Mouse (Mus musculus): ENCODE measurements around the gene Dmap1. TPM values are rescaled to one million over a fixed set of nuclear protein-coding genes. Genes with fewer than 3 reads are reported as not detected.

Gene Dmap1
- total RNA-seq (2021), result 10 to 100 TPM; 19.5 to 28.0 TPM
- 15.4 and 19.4 TPM in 2 replicates for polyA plus RNA-seq (2012; rRNA removed)
- long read RNA-seq, transcript Dmap1-201 (11 exons, 1,566 nt), result major isoform, 11 of 31 reads
- long read RNA-seq, partial matches to known transcripts, result 3 of 31 reads
- long read RNA-seq, other reads (novel, unspliced or antisense), result 17 of 31 reads

DNA sequence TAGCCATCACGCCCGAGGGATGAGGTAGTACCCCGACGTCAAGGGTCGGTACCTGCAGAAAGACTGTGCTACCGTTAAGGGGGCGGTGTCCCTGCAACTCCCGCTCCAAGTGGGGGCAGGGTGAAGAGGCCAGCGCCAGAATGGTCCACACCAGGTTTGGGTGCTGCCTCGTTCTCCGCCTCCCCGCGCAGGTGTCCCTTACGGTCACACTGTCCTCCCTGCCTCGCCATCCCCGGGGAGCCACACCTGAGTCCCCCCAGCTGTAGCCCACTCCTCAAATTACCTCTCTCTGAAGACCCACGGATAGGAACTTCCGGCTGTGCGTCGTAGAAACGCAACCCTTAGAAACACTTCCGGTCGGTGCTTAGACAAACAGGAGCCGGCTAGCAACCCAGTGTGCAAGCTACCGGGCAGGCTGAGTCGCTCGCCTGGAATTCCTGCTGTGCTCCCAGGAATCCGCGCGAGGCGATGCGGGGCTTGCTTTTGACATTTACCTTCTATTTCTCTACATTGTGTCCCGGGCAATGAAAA is at the start of gene Dmap1:
Dmap1 (minus strand) TSS at position 343 of the 531 bp plus-strand sequence.
- peak; percentile 84 for DNase-seq

DNA sequence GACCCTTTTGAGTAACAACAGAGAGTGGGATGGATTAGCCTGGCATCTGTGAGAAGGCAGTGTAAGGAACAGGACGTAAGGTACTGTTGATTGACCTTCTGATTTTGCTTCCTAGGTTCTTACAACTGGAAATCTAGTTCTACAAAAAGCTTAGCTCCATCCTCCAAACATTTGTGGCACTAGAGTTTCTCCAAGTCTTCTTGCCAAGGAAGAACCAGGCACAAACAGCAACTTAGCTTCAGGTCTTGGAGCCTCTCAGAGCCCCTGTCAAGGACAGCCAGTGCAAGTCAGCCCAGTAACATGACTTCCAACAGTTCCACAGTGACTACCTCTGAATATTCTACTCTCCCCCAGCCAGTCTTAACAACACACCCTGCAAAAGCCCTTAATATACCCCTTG is 42.0 kb upstream of the Dmap1 start, which contains the start of gene Gm12845:
Gm12845 (plus strand) TSS at position 301 of the 400 bp plus-strand sequence.
- no peak for DNase-seq

DNA sequence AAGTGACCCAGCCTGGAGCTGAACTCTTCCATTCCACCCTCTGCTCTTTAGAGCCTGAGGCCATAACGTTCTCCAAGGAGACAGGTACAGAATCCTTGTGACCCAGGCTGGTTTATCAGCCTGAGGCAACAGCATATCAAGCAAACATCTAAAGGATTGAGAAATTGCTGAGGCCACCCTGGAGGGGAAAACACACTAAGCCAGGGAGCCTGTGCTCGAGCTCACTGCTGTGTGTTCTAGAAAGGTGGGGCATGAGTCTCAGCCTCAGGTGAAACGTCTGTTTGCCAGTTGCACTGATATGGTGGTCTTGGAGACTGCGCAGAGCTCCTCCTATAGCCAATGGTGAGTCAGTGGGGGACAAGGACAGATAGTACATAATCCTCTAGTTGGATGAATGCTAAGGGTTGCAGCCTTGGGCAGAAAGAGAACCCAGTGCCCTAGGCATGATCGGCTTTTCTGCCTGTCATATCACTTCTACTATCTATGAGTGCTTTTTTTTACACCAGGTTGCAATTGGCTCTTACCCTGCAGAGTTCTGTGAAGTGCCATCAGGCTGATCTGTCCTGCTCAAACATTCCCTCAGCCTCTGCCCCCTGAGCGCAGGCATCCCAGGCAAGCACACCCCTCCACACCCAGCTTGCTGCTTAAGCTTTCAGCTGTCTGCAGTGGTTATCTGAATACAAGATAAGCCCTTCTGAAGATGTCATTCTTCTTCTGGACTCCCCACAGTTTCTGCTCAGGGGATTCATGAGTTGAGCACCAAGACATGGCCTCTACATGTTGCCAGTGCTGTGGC is 31.4 kb upstream of the Dmap1 start:
- DNase-seq, result no peak

DNA sequence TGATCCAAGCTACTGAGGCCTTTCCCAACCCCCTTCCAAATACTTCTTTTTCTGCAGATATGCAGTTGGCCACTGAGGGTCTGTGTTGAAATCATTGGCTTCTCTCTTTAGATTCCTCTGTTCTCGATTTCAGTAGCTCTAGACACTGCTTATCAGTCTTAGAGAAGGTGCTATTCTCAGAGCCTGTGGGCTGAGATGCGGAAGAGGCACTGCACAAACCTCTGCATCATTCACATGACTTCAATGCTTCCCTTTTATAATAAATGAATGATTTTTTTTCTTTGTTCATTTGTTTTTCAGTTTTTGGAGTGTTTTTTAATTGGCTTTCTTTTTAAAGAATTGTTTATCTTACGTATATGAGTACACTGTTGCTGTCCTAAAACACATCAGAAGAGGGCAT is 30.2 kb upstream of the Dmap1 start:
- no peak for DNase-seq

DNA sequence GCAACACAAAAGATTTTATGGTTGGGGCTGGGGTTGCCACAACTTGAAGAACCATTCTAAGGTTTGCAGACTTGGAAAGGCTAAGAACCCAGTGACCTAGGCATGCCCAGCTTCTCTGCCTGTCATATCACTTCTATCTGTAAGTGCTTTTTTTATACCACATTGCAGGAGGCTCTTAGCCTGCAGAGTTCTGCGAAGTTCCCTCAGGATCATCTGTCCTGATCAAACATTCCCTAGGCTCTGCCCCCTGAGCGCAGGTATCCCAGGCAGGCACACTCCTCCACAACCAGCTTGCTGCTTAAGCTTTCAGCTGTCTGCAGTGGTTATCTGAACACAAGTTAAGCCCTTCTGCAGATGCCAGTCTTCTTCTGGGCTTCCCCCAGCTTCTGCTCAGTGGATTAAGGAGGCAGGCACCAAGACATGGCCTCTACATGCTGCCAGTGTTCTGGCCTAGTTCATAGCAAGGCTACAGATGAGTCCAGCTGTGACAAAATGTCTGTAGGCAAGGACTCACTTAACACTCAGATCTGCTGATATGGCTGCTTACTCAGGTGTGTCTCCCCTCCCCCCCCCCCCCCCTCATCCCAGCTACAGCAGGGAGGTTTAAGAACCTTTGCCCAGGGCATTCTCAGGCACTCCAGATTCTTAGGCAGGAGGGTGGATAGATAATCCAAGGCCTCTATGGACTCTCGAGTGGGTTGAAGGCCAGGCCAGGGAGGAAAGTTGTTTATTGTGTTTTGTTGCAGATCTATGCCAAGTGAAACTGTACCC is 26.9 kb upstream of the Dmap1 start:
- DNase-seq, result no peak

DNA sequence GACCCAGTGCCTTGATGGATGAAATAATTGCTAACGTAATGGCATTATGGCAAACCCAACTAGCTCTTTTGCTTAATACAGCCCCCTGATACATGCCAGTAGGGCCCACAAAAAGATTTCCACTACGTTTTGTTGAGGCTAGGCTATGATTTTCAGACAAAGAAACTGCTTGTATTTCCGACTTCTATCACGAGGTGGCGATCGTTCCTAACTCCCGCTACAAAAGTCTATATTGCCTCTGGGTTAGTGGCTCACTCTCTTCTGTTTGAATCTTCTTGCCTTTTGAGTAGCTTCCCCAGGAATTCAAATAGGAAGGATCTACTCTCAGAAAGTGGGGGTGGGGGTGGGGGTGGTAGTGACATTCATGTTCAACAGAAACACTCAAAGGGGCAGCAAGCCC is 23.3 kb upstream of the Dmap1 start:
- DNase-seq, result peak; percentile 33

DNA sequence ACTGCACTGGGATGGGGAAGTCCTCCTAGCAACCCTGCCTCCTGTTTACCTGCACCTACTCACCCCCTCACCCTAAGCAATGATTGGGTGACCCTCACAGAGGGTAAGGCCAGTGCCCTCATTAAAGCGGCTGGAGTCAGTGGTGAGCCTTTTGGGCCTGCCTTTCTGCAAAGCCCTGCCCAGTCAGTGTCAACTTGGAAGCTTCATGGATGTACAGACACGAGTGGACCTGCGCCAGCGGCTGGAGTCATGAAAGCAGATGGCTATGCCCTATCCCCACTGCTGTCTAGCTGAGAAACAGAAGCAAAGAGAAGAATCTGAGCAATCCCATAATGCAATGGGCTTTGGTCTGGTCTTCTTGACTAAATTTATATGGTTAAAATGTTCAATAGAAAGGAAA is 4.3 kb upstream of the Dmap1 start:
- DNase-seq, result no peak

DNA sequence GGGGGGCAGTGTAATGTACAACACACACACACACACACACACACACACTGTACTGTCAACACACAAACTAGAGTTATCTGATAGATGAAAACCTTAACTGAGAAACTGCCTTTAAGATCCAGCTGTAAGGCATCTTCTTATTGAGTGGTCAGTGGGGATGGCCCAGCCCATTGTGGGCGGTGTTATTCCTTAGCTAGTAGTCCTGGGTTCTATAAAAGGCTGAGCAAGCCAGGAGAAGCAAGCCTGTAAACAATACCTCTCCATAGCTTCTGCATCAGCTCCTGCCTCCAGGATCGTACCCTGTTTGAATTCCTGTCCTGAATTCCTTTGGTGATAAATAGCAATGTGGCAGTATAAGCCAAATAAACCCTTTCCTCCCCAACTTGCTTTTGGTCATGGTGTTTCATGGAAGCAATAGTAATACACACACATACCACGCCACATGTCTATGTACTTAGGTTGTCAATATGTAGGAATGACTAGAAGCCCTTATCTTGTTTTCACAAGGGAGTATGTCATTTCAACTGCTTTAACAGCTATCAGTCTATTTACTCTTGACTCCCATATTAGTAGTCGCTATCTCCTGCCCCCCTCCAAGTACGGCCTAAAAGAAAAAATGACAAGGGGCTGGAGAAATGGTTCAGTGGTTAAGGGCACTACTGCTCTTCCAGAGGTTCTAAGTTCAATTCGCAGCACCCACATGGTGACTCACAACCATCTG is 1.1 kb upstream of the Dmap1 start:
- no peak for DNase-seq

DNA sequence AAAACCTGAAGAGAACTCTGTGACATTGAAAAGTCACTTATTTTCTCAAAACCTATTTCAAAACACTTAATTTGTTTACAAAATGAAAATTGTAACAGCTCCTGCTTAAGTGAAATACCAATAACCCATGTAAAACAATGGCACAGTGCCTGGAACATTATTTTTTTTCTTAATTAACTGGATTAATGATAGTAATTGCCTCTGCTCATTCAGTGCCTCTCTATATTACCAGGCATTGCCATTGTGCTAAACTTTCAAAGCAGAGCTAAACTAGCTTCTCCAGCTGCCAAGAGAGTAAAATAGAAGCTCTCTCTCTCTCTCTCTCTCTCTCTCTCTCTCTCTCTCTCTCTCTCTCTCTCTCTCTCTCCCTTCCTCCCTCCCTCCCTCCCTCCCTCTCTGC is 390 bp upstream of the Dmap1 start:
- no peak for DNase-seq

DNA sequence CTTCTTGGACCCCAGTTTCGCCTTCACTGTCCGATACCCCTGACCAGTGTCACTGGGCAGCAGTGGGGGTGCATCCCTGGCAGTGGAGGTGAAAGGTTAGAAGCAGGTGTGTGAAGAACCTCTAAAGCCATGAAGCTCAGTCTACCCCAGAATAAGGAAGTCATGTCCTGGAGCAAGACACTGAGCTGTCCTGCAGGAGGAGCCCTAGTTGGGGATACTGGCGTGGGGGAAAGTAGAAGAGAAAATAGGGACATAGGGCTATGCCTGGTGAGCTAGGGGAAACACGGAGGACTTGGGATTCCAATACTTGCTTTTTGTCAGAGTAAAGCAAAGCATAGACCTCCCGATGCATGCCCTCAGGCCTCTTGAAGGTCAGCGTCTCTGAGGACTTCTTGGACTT is 1.1 kb downstream of the Dmap1 start:
- no peak for DNase-seq

DNA sequence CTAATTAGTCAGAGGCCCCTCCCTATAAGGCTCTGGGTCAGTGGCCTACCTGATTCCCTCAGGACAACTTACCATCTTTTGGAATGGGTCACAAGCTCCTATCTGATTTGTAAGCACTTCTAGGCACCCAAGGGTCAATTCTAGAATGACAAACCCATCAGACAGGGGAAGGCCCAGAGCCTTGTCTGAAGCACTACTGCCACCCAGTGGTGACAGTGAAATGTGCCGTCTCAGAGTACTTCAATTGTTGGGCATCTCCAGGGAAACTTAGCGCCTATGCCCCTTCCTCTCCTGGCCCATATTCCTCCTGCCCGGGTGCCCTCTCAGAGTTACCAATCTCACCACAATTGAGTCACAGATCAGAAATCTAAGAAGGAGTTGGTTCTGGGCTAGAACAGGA is 5.2 kb downstream of the Dmap1 start:
- DNase-seq, result peak; percentile 66

DNA sequence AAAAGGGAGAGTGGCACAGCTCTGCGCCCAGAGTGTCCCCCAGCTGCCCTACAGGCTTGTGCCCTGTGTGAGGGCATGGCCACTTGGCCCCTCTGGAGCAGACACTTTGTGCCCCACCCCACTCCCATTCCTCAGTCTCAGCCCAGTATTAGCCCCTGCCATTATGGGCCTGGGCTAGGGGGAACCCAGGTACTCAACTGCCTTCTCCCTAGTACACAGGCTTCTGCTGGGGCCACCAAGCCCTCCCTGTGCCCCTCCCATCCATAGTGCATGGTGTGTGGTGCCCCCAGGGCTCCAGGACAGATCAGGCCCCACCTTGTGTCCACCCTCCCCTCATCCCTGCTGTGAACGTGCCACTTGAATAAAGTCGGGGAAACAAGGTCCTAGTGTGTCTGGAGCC is 8.2 kb downstream of the Dmap1 start:
- DNase-seq, result no peak

DNA sequence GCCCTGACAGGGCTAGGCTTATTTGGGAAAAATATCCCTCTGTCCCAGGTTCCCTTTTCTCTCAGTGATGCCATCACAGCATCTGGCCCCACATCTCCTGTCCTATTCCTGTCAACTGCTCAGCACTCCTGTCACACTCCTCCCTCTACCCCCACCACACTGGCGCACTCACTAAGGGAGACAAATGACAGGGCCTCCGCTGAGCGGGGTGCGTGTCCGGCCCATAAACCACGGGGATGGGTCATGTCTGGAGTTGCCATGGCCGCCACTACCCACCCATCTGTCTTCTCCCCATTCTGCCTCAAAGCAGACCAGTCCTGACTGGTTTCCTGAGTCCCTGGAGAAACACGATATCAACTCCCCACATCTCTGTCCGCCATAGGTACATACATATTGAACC is 10.0 kb downstream of the Dmap1 start:
- DNase-seq, result no peak

DNA sequence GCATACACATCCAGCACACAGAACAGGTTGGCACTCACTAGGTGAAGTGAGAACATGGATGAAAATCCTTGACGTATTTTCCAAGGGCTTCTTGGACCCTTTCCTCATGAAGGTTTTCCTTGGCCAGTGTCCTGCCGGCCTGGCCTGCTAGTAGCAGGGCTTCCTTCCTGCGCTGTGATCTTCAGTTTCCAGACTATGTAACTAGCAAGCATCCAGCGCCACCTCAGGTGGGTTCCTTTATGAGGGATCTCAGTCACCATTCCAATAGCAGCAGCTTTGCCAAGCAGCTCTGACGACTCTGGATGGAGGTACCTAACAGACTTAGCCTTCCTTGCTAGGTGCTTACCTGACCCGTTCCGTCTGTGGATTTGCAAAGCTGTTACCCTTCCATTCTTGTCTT is 12.2 kb downstream of the Dmap1 start:
- DNase-seq, result no peak

DNA sequence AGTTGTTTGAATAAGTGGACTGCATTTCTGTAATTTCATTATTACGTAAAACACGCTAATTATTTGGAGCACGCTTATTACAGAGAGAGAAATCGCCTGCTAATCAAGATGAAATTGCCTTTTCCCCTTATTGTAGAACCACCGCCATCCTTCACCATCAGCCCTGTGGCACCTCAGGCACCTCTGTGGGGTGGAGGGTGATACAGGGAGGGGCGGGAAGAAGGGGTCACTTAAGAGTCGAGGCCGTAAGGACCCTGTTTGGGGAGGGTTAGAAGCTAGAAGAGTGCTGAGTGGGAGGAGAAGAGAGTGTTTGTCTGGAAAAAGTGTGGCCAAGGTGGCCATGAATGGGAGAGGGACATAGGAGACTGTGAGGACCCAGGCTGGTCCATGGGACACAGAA is 16.0 kb downstream of the Dmap1 start:
- DNase-seq, result no peak

DNA sequence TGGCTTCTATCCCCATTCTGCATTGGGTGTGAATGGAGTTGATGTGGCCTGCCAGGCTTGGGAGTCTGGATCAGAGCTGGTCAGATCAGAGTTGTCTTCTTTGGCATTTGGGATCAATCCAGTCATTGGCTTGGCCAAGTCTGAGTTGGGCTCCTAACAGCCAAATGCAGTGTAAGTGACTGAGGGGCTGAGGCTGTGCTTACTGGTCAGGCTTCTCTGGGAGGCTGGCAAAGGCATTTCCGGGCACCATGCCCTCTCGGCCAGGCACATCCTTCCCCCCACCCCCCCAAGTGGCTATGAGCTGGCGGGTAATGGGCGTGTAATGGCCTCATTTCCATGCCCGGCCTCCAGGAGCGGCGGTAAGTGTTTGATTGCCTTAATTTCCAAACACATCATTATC is 16.5 kb downstream of the Dmap1 start:
- DNase-seq, result no peak

DNA sequence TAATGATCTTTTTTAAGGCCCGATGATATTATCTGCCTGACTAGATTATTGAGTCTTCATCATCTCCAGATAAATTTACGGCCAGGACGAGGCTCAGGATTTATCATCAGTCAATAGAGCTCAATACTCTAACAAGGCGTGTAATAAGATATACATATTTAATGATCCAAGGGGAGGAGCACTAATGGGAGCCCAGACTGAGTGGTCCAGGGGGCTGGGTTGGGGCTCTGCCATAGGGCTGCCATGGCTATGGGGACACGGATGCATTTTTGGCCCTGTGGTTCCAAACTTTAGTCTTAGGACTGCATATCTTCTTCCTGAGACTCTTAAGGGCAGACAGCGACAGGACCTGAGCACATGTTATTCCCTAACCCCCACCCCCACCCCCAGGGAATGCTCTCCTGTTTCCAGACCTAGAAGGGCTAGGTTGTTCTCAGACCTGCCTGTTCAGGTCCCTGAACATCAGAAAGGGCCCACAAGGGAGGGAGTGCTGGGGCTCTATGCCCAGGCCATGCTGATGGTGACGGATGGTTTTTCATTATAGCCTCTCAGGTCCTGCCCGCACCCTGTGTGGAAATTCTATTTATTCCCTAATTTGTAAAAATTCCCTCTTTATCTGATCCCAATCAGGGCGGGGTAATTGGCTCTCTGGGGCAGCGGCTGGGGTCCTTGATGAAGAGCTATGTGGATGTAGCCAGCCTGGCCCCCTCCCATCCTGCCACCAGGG is 17.5 kb downstream of the Dmap1 start:
- no peak for DNase-seq

DNA sequence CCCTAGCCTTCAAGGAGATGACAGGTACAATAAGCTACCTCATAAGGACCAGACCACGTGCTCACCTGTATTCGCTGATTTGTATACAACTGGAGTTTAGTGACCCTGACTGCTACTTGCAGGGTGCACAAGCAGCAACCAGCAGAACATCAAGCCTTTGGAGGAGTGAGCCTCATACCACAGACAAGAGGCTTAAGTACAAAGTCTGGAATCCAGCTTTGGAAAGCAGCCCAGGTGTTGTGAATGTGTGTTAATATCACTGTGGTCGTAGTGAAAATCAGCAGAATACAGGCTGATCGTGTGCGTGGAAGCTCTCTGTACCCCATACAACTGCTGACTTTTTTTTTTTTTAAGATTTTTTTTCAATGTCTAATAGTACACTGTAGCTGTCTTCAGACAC is 22.1 kb downstream of the Dmap1 start:
- no peak for DNase-seq

DNA sequence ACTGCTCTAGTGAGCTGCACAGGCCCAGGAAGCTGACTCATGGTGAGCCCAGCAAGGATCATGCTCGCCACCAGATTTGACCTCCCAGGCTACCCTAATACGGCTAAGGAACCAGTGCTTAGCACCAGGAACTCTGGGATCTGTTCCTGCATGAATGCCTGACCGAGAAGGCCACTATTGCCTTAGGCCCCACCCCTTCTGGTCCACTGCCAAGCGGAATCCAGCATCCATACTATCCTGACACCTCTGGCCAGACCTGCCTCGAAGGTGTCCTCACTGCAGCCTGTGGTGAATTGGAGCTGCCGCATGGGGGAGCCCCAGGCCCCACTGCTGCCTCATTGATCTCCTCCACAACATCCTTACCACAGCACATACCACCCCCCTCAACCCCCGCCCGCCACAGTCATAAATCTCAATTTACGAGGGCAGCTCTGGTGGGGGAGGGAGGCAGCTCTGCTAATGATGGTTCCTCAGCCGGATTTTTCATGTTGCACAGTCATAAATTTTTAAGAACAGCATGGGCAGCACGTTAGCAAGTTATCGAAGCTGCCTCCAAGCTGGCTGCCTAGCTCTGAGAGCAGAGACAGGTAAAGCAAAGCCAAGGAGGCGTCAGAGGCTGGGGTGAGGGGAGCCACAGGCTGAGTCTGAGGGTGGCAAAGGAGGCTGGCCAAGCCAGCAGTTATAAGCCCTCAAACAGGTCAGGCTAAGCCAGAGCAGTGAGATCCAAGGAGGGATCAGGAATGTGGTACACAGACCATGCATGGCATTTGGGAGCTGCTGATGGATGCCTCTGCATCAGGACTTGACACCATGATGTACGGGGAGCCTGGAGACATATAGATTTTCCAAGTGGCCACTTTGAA is 23.3 kb downstream of the Dmap1 start:
- peak; percentile 26 for DNase-seq

DNA sequence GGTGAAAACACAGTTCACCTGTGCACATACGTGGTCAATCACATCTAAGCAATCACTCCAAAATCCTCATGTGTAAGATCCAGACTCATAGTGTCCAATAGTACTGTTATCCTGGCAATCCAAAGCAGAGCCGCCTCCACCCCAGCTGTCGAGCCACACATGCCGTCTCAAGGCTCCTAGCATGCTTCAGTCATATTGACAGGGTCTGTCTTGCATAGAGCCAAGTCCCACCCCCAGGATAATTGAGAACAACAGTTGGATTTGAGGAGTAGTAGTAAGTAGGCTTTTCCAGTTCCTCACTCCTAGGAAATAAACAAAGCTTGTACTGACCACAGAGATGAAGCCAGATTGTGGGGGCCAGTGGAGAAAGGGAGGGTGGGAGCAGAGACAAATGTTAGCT is 24.4 kb downstream of the Dmap1 start:
- DNase-seq, result no peak

DNA sequence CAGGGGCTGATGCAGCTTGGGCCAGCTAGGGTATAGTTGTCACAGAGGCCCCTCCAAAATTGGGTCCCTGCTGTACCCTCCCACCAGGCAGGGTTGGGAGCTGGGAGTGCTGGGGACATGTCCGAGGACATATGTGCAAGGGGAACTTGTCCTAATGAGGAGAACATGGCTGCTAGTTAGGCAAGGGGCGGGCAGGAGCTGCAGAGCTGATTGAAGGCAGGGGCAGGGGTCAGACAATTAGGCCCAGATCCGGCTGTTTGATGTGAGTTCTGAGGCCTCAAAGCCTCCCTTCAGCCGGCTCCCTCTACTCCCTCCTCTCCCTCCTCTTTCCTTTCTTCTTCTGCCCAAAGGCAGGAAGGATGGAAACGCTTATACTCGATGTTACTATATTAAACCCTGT is 25.1 kb downstream of the Dmap1 start:
- DNase-seq, result no peak

Data from adrenal gland, adult 2 months (tissue).